Mouse (Mus musculus): Measurements from ENCODE around the gene Nup210l.

Gene Nup210l

DNA sequence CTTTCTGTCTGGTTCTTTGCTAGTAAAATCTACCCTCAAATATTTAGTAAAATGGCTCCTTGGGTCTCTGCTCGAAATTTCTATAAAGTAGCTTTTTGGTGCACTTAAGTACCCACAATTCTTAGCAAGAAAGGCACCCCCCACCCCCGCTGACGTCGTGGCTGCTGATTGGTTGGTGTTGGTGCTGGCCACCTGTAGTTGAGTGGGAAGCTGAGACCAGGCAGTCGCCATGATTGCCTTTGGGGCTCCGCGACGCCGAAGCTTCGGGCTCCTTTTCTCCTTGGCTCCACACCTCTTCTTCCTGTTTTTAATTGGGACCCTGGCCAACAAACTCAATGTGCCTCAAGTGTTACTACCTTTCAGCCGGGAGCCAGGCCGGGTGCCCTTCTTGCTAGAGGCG lies at the start of gene Nup210l:
Gene Nup210l (plus strand): TSS at position 195 of the 400 bp plus-strand sequence.
- no peak for DNase-seq (ENCODE audit: low read depth)

DNA sequence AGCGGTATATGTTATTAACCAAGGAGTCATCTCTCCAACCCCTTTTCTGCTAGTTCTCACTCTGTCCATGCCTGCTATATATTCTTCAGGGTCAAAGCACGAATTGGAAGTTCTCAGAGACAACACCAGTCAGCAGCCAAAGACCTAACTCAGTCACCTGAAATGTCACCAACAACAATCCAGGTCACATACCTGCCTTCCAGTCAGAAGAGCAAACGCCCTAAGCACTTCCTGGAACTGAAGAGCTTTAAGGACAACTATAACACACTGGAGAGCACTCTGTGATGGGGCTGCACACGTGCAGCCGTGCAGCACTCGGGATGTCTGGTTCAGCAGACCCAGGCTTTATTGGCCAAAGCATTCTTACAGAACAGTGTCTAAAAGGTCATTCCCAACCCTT lies 42.4 kb upstream of the Nup210l start:
- DNase-seq (ENCODE audit: low read depth) = no peak

DNA sequence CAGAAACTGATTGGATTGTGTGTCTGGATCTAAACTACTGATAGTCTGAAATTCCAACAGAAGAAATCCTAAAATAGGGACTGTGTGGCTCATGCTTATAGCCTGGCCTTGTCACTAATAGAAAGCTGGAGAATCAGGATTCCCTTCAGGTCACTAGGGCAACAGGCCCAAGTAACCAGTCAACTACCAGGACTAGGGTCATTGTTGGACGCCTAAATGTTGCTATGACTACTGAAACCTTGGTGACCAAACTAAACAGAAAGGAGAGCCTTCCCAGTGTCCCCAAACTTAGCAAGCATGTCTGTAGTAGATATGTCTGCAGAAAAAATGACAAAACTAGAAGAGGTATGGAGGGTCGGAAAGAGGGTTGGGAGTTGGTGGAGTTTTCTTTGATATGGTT lies 41.4 kb upstream of the Nup210l start:
- no peak for DNase-seq (ENCODE audit: low read depth)

DNA sequence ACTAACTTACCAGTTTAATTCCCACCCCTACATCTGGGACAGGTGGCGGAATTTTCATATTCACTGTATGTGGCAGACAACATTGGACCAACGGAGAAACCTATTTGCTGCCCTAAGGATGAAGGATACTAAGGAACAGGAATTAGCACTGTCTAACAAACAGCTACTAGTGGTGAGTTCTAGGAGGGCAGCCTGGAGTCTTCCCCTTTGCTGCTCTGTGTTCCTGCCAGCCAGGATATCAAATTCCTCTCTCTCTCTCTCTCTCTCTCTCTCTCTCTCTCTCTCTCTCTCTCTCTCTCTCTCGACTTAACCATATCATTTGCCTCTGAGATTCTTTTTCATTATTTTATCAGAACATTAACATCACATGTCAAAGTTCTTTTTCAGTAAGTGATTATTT lies 39.5 kb upstream of the Nup210l start:
- DNase-seq (ENCODE audit: low read depth) = no peak

DNA sequence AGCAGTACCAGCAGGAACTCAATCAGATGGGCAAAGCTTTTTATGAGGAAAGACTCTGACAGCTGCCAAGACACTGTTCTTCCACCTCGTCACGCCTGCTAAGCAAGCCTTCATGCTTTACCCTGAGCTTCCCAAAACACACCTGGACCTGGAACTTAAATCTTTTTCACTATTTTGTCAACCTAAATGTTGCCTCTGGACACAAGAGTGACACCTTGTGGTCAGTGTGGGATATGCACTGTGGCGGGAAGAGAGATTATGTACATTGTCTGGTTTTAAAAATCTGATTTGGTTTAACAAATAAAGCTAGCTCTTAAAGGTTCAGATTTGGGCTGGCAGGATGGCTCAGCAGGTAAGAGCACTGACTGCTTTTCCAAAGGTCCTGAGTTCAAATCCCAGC lies 38.4 kb upstream of the Nup210l start:
- DNase-seq (ENCODE audit: low read depth) = peak; percentile 68

DNA sequence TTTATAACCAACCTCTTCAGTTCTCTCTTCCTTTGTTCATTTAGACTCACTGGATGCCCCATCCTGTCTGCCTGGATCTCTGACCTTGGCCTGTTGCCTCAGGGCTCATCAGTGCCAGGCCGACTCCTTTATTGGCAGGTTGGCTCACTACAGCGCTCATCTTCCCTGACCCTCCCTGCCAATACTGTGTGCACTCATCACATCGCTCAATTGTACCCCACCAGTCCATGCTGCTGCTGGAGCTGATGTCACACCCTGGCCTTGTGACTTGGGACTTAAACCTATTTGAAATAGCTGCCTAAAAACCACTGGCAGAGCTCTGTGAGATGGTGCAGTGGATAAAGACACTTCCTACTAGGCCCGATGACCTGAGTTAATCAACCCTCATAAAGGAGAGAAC lies 36.1 kb upstream of the Nup210l start:
- no peak for DNase-seq (ENCODE audit: low read depth)

DNA sequence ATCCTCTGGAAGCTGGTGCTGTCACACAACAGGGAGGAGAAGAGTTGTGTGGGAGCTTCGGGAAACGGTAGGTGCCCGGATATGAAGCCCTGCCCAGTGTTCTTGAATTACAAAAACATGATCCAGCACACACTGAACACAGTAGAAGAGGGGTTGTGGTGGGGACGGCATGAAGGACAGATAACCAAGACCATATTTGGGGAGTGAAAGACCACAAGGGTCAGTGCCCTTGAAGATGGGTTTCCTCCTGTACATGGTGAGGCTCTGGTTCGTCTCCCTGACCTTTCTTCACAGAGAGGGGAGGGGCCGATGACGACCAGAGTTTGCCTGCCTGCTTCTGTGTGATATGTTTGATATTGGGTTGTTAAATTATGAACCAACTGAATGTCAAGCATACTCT lies 34.2 kb upstream of the Nup210l start:
- DNase-seq (ENCODE audit: low read depth) = peak; percentile 74

DNA sequence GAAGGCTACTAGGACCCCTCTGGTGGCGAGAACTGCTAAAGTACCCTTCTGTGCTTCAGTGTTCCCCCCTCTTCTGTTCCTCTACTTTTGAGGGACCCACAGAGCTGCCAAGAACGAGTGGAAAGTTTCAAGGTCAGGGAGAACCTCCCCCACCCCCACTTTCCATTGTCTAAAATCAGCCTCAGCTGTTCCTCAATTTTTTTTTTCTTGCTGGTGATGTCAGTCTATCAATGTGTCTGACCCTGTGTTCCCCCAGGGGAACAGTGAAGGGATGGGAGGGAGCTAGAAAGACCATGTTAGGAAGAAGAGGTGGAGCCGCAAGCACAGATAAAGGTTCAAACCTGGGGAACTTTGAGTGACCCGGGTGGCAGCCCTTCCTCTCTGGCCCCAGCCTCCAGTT lies 31.6 kb upstream of the Nup210l start, which contains the start of gene Tpm3:
Gene Tpm3 (plus strand): TSS at position 356 of the 400 bp plus-strand sequence.
- DNase-seq (ENCODE audit: low read depth) = peak; percentile 32

DNA sequence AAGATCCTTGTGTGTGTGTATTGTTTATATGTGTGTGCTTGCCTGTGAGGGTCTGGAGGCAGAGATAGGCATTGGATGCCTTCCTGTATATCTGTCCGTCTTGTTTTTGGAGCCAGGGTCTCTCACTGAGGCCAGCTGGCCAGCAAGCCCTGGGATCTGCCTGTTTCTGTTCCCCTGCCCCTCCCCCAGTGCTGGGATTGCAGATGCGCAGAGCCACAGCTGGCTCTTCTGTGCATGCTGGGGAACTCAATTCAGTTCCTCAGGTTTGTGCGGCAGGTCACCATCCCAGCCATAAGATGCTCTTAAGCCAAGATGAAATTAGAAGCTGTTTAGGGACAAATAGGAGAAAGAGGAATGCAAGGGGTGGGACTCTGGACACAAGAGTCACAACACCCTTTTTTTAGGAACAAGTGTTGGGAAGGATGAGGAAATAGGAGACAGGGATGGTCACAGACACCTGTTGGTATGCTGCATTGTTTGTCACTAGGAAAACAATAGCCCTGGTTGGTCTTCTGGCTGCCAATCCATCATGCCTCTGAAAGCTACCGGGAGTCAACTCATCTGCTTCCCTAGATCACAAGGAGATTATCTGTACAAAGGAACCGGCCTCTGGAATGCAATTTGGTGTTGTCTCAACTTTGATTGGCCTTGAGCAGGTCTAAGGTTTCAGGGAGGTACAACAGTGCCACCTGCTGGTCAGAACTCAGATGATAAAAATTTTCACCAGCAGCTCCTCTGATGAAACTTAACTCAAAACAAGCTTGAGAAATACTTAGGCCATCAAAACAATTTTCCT lies 26.8 kb upstream of the Nup210l start:
- peak; percentile 92 for DNase-seq (ENCODE audit: low read depth)

DNA sequence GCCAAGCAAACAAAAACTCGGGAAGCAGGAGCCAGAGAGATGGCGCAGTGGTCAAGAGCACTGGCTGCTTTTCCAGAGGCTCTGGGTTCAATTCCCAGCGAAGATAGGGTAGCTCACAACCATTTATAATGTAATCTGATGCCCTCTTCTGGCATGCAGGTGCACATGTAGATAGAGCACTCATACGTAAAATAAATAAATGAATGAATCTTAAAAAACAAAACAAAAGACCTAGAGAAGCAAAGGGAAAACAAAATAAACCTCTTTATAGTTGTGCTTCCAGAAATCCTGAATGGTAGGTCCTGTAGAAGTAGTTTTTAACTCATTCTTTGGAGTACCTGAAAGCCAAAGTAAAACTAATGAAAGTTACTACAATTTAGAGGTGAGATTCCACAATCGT lies 25.7 kb upstream of the Nup210l start:
- no peak for DNase-seq (ENCODE audit: low read depth)

DNA sequence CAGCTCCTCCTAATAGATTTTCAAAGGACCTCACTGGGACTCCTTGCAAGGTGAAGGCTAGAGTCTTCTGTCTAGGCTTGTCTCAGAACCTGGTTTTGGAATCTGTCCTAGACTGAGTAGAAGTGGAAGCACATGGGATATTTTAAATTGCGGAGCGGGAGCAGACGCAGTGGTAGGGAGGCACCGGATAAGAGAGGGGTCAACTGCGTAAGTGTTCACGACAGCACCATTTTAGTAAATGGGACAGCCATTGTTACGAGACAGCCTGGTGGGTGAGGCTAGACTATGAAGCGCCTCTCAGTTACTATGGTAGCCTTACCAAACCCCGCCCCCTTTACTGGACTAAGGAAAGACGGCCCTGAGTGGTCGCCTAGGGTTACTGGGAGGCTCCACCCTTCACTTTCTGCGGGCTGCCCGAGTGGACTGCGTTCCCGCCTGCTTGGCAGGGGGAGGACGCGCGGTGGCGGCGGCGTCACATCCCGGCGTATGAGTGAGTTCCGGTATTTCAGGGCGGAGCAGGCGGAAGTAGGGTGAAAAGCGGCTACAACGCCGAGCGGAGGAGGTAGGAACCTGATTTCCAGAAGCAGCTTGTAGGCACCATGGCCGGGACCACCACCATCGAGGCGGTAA lies 24.7 kb upstream of the Nup210l start:
- peak; percentile 99 for DNase-seq (ENCODE audit: low read depth)

DNA sequence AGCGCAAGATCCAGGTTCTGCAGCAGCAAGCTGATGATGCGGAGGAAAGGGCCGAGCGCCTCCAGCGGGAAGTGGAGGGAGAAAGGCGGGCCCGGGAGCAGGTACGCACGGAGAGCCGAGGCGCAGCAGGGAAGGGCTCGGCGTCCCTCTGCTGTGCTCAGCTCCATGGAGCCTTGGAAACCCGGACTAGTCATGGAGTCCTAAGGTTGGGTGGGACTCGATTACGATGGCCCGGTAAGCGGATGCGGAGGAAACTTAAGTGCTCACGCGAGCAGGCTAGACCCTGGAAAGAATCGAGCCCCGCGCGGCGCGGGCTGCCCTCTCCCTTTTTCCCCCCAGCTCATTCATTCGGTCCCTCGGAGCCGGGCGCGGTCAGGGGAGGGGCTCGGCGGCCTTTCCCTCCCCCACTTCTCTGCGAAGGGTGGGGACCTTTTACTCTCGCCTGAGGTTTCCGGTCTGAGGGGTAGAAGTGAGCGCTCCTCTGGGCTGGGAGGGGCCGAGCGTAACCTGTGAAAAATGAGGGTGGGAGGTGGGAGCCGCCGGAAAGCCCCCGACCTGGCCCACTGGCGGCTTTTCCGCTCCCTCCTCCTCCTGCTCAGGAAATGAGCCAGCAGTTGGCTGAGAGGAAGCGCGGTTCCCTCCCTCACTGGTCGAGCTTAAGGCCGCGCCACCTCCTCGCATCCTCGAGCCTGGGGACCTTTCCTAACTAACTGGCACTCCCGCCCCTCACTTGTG lies 24.0 kb upstream of the Nup210l start:
- DNase-seq (ENCODE audit: low read depth) = peak; percentile 97

DNA sequence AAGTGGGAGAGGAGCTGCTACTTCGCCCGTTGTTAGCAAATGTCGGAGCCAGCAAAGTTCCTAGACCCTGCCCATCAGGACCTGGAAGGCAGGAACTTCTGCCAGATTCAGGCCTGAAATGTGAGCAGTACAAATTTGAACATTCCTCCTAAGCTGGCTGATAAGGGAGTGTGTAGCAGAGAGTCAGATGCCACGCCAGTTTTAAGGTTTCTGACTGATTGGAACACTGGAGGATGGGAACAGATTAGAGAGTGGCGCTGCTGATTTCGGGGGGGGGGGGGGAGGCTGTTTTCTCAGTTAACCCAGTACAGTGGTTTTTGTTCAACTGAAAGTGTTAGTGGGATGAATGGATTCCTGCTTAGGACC lies 23.5 kb upstream of the Nup210l start:
- DNase-seq (ENCODE audit: low read depth) = no peak

DNA sequence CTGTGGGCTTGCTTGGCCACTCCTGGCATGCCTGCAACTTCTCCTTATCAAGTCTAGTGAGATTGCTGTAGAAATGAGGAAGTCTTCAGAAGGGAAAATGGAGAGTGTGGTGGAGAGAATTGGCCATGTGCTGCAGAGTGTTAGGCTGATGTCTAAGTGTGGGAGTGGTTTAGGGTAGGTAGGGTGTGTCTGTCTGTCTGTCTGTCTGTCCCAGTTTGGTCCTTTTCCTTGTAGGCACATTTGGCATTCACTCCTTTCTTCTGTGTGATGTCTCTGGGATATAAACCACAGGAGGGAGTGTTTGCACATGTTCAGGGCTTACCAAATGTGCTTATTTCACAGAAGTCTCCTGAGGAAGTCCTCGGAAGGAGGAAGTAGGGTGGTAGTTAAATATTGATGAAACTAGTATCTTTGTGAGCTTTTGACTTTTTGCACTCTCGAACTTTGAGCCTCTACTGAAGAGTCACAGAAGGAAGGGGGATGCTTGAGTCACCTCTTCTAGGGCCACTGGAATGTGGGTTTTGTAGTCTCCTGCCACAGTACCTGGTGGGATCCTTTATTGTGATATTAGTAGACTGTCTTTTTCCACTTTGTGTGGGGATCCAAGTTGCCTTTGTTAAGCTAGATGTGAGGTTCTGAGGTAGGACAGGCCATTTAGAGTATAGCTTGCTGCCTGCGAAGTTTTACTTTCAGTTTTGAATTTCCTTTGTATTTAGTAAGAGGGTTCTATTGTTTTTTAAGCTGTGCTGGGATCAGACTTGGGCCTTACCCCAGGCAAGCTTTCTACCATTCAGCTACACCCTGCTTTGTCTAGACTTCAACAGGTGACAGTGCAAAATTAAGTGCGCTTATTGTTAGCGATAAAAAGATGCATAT lies 22.3 kb upstream of the Nup210l start:
- DNase-seq (ENCODE audit: low read depth) = peak; percentile 92

DNA sequence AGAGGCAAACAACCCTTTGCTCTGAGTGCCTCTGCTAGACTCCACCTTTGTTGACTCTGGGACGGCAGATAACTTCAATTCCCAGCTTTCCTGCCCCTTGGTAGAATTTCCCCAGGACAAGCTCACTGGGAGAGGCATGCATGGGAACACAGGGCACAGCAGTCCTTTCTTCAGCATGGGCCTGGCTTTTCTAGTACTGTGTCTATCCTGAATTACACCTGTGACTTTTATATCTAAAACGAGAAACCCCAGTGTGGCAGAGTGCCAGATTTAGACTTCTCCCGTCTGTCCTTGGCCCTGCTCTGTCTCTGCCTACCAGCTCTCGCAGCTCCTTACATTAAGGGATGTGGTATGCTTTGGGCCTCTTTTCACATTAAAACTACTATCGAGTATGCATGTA lies 20.9 kb upstream of the Nup210l start:
- peak; percentile 33 for DNase-seq (ENCODE audit: low read depth)

DNA sequence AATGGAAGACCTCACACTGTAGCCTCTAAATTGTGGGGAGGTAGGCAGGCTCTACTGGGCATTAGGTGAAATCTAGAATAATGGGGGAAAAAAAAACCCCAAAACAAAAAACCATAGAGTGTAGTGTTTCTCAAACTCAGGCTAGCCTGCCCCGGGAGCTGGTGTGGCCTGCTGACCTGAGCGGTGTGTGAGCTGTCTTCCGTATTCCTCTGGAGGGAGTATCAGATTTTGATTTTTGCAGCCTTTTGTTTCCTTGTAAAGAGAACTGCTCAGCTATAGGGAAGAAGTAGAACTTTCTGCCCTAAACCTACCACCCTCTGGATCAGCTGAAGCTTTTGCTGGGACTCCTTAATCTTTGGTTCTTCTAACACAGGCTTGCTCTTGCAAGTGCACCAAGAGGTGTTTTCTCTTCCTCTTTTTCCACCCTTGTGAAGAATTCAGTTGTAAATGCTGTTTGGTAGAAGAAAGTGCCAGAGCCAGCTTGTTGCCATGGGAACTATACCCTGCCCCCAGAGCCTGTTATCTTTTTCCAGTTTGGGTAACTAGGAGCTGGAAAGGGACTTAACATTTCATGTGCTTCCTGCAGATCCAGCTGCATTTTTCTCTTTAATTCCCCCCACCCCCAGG lies 20.1 kb upstream of the Nup210l start:
- DNase-seq (ENCODE audit: low read depth) = peak; percentile 53

DNA sequence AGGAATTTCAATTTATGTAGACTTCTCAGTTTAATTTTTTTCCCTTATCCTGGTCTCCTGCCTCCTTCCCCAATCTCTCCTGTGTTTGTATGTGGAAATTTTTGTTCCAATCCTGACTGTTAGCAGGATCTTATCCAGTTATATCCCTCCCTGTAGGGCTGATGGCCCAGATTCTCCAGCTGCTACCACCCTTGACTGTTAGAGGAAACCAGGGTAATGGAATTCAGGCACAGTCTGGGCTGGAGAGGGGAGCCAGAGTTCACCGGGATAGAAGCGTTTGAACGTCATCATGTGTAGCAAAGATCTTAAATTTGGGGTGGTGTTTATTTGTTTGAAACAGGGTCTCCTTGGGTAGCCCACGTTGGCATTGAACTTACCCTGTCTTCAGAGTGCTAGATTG lies 19.1 kb upstream of the Nup210l start:
- no peak for DNase-seq (ENCODE audit: low read depth)

DNA sequence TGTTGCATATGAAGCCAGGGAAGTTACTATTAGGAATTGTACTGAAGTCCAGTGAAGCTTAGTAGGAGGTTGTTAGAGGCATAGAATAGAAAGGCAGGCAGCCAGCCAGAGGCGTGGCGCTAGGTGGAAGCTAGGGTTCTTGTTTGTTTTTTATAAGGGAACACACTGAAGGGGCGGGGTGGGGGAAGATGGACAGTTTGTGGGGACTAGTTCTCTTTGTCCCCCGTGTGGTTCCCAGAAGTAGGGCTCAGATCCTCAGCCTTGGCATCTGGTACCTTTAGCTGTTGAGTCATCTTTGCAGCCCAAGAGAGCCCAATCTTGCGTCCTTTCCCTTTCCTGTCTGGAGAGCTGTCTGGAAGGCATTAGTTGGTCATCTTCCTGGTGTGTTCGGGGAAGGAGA lies 18.7 kb upstream of the Nup210l start:
- DNase-seq (ENCODE audit: low read depth) = peak; percentile 79

DNA sequence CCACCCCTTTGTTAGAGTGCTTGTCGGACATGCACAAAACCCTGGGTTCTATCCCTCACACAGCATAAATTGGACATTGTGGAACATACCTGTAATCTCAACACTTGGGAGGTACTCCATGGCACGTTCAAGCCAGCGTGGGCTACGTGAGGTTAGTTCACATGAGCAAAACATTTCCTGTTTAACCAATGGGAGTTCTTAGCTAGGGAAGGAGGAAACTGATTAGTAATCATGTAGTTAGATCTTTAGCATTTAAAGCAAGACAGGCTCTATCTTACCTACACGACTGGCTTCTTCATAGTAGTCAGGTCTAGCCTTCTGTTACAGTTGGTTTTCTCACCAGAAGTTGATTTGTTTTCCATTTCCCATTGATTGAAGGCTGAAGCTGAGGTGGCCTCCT lies 17.9 kb upstream of the Nup210l start:
- DNase-seq (ENCODE audit: low read depth) = no peak

DNA sequence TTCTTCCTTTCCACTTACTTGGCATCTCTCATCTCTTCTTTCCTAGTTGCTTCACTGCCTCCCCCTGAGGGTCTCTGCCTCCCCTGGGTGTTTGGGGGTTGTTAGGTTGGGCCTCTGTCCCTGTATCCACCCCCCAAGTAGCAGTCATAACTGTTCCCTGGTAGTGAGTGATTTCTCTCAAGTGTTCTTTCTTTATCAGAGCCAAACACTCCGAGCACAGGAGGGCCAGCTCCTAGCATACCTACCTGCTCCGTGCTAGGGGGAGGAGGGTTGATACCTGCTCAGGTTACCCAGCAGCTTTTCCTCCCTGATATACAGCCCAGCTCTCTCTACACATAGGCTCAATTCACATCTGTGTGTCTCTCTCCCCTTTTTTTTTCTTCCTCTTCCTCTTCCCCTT lies 15.3 kb upstream of the Nup210l start:
- DNase-seq (ENCODE audit: low read depth) = no peak

DNA sequence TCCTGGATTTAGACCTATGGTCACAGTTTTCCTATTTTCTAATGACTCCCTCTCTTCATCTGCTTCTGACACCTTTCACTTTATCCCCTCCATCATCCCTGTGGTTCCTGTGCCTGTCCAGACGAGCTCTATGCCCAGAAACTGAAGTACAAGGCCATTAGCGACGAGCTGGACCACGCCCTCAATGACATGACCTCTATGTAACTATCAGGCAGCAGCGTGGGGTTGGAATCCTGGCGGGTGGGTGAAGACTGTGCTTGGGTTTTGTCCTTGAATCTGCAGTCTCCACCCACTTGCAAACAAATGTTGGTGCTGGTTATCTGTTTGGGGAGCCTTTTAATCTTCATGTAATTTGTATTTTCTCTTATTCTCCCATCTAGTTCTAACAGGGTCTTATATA lies 13.0 kb upstream of the Nup210l start:
- DNase-seq (ENCODE audit: low read depth) = no peak

DNA sequence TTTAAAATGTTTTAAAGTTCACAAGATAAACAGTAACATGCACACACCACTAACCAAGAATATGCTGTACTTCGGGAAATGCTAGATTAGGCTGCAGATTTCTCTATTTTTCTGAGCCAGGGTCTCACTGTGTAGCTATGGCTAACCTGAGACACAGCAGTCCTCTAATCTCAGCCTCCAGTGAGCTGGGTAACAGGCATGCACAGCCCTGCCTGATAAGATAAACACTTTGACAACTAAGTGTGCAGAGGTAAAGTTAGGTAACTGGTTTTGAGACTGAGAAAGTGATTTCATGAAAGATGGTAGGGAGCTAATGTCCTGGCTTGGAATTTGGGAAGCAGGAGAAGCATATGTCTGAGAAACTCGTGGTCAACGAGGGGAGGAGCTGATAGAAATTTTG lies 9.5 kb upstream of the Nup210l start:
- no peak for DNase-seq (ENCODE audit: low read depth)
